Mouse (Mus musculus) ES-E14 (cell line): ENCODE measurements around the gene Eya2.

ENCODE experiments used
- CHD2 ChIP-seq: IDR thresholded peaks from 2 replicates; pipeline ENCODE4 v1.6.1; 2014; ENCODE audit warnings: mild to moderate bottlenecking, low read depth, low read length, inconsistent platforms
- HCFC1 ChIP-seq: IDR thresholded peaks from 2 replicates; pipeline ENCODE4 v1.6.1; 2012; ENCODE audit warnings: low read length, inconsistent platforms, borderline replicate concordance; ENCODE audit not compliant: insufficient read depth
- MAFK ChIP-seq: IDR thresholded peaks from 2 replicates; pipeline ENCODE4 v1.6.1; 2014; ENCODE audit warnings: mild to moderate bottlenecking, low read depth, low read length, inconsistent platforms; ENCODE audit not compliant: insufficient read depth
- ZC3H11A ChIP-seq: IDR thresholded peaks from 2 replicates; pipeline ENCODE4 v1.6.1; 2012; ENCODE audit warnings: low read depth, mild to moderate bottlenecking, inconsistent platforms, low read length, borderline replicate concordance
- ZNF384 ChIP-seq: IDR thresholded peaks from 2 replicates; pipeline ENCODE4 v1.6.1; 2012; ENCODE audit warnings: low read depth, low read length, inconsistent platforms

DNA sequence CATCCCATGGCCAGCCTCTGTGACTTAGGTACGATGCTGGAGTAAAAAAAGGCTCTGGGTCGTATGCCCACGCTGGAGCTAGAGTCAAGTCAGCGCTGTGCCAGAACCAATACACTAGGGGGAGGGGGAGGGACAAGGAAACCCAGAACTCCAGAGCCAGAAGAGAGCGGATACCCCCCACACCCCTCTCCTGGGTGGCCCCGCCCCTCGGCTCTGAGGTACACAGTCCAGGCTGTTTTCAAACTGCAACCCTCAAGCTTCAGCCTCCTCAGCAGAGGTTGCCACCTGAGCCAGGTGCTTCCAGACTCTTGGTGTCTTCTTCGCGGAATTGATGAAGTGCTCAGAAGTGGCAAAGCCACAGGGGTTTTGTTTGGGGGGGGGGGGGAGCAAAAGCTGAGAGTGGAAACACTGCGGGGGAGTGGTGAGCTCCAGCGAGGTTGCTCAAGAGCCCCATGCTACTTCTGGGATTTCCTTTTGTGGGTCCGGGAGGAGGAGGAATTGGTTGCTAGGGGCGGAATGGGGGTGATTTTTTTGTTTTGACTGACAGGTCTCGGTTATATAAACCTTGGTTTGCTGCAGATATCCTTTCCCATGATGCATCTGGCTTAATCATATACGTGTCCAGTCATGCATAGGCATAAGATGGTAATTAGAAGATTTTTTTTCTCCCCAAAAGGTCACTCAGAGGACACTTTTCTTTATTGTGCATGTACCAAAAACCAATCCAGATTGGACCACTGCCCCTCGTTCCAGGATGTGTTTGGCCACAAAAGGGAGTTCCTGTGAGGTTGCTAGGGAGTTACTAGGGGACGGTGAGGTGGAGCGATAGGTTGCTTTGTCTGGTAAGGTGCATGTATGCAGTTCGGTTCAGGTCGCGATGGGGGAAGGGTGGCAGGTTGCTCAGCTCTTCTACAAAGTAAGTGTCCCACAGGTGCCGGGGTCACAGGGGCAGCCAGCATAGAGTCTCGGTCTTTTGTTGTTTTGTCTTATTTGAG is 122.6 kb downstream of the Eya2 start:
- TF ChIP-seq ZNF384 (peak; percentile 79; the same call in 1 of the 2 replicates), CHD2 (no peak), ZC3H11A (no peak), MAFK (no peak), HCFC1 (no peak)
